Mouse (Mus musculus) thymus, adult 2 months (tissue): ENCODE measurements at regions not wholly inside any gene's neighbourhood (a gene's known extent, or its start where the extent isn't known, plus 50 kb on each side); places are given as distances from the start of the nearest gene placed in this dataset.

Experiments
- DNase-seq: peaks from one replicate; pipeline ENCODE4 v3.0.0; 2021
- H3K27ac ChIP-seq: fragments of 200-500 bp; 2 replicates; pipeline ENCODE4 v1.5.1; 2012; ENCODE audit warnings: low read length, control low read depth; ENCODE audit not compliant: control insufficient read depth, insufficient read depth
- H3K27me3 ChIP-seq: fragments of 200-500 bp; 2 replicates; pipeline ENCODE4 v1.6.1; 2012; ENCODE audit warnings: mild to moderate bottlenecking, low read length, moderate library complexity, mixed read lengths; ENCODE audit not compliant: control insufficient read depth, insufficient read depth
- H3K36me3 ChIP-seq: fragments of 200-500 bp; 2 replicates; pipeline ENCODE4 v1.6.1; 2012; ENCODE audit warnings: mild to moderate bottlenecking, low read length, moderate library complexity; ENCODE audit not compliant: control insufficient read depth, insufficient read depth
- H3K4me1 ChIP-seq: fragments of 200-500 bp; replicated peaks from 2 replicates; pipeline ENCODE4 v1.6.1; 2012; ENCODE audit warnings: low read length; ENCODE audit not compliant: control insufficient read depth, insufficient read depth
- H3K4me3 ChIP-seq: fragments of 200-500 bp; 2 replicates; pipeline ENCODE4 v1.5.1; 2012; ENCODE audit warnings: mild to moderate bottlenecking, low read length, control low read depth, moderate library complexity; ENCODE audit not compliant: control insufficient read depth, insufficient read depth
- CTCF ChIP-seq: fragments of 200-500 bp; IDR thresholded peaks from 2 replicates; pipeline ENCODE4 v1.5.1; 2012; ENCODE audit warnings: mild to moderate bottlenecking, control low read depth, low read length, moderate library complexity, borderline replicate concordance; ENCODE audit not compliant: control insufficient read depth, poor library complexity, insufficient read depth; ENCODE audit errors: extremely low read depth
- POLR2A ChIP-seq: fragments of 200-500 bp; IDR thresholded peaks from 2 replicates; pipeline ENCODE4 v1.6.1; 2012; ENCODE audit warnings: mild to moderate bottlenecking, low read length, control low read depth, moderate library complexity; ENCODE audit not compliant: control insufficient read depth, poor library complexity, insufficient read depth; ENCODE audit errors: extremely low read depth
- WGBS: fragments of 180-500 bp; shearing (Covaris S2); methylation state at CpG from one replicate; pipeline ENCODE4 v1.1.7; 2018; 5-methylcytosine and 5-hydroxymethylcytosine counted together

DNA sequence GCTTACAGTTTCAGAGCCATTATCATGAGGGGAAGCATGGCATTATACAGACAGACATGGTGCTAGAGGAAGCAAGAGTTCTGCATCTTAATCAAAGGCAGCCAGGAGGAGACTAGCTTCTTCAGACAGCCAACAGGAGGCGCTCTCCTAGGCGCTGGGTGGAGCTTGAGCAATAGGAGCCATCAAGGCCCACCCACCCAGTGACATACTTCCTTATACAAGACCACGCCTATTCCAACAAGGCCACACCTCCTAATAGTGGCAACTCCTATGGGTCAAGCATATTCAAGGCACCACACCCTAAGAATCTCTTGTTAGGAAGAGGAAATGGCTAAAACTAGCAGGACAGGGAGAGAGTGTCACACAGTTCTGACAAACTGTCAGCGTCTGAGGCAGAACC, 94.3 kb downstream of the Atp23 start:
- H3K4me3 ChIP-seq, result no peak overlapping the region
- DNase-seq, result no peak
- H3K27ac ChIP-seq, result no peak overlapping the region
- TF ChIP-seq CTCF (no peak), POLR2A (no peak)
- no peaks in the 10 kb centered on the region for H3K36me3 ChIP-seq
- H3K4me1 ChIP-seq, result no peaks in the 10 kb centered on the region
- 97% methylated on average over 4 of the region's 4 CpGs for WGBS
- no peaks in the 10 kb centered on the region for H3K27me3 ChIP-seq

DNA sequence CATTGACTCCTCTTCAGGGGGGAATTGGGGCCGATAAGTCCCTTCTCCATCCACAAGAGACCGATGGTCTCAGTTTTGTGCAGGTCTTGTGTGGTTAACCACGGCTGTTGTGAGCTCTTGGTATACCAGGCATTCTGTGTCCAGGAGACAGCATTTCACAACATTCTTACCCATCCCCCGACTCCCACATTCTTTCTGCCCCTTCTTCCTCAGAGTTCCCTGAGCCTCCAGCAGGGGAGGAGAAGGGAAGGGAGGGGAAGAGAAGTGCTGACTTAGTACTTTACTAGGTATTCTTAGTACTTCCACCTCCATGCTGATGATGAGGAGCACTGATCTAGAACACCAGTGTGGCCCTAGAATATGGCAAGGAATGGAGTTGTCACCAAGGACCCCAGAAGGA, 98.4 kb downstream of the Atp23 start:
- no peak for DNase-seq
- Histone ChIP-seq H3K27me3 (no peaks in the 10 kb centered on the region), H3K4me1 (no peaks in the 10 kb centered on the region), H3K4me3 (no peak overlapping the region), H3K27ac (no peak overlapping the region), H3K36me3 (no peaks in the 10 kb centered on the region)
- TF ChIP-seq POLR2A (no peak), CTCF (no peak)
- WGBS, result 48% methylated on average over 4 of the region's 4 CpGs

DNA sequence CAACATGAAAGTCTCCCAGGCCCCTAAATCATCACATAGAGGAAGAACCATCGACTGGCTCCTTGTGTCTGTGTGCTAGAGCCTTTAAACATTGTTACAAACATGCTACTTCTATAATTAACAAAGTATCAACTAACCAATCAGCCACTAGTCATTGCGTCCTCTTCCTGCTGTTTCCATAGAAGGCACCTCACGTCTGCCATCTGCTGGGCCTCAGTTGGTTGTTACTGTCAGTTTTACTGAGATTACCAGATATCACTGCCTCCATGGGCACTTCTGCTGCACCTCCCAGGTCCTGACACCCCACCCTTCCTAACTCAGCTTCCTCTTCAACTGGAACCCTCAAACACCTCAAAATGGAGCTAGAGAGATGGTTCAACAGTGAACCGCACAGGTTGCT, 101.8 kb downstream of the Atp23 start:
- Histone ChIP-seq H3K27ac (no peak overlapping the region), H3K4me3 (no peak overlapping the region), H3K27me3 (no peaks in the 10 kb centered on the region), H3K4me1 (no peaks in the 10 kb centered on the region), H3K36me3 (no peaks in the 10 kb centered on the region)
- 60% methylated on average over 4 of the region's 4 CpGs for WGBS
- no peak for DNase-seq
- no peak for TF ChIP-seq CTCF
- no peak for TF ChIP-seq POLR2A

DNA sequence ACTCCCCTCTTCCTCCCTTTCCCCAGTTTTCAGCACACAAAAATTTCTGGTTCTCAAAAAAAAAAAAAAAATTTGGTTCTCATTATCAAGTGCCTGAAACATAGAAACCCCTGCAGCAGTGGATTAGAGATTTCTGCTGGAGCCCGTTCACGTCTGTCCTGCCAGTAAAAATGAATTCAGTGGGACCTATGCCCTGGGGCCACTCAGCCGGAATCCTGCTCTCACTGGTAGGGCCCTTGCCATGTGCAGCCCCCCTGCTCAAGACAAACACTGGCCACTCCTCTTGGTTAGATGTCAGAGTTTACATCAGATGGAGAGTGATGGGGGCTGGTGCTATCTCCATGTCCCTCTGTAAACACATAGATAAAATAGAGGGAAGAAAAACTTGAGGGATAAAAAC, 108.0 kb downstream of the Atp23 start:
- Histone ChIP-seq H3K36me3 (no peaks in the 10 kb centered on the region), H3K4me3 (no peak overlapping the region), H3K4me1 (no peaks in the 10 kb centered on the region), H3K27ac (no peak overlapping the region), H3K27me3 (no peaks in the 10 kb centered on the region)
- DNase-seq, result no peak
- 75% methylated on average over 3 of the region's 3 CpGs for WGBS
- no peak for TF ChIP-seq CTCF
- no peak for TF ChIP-seq POLR2A

DNA sequence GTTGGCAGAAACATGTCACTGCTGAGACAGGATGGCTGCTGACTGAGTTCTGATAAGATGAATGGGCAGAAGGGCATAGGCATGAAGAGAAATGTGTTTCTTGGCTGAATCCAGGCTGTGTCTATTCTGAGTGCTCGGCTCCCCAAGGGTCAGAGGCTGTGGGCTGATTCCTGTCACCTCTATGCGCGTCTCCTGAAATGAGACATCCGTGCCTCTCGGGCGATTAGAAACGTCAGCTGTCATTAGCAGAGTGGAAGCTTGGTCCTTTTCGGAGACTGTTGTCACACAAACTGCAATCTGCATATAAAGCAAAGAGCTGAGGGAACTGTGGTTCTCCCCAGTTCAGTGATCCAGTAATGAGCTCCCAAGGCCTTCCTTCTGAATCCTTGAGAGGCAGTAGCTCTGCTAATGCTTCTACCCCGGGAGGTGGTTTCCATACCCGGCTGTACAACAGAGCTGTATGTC, 108.8 kb downstream of the Atp23 start:
- TF ChIP-seq POLR2A, result no peak
- no peak for TF ChIP-seq CTCF
- WGBS, result 88% methylated on average over 10 of the region's 10 CpGs
- Histone ChIP-seq H3K27ac (no peak overlapping the region), H3K27me3 (no peaks in the 10 kb centered on the region), H3K36me3 (no peaks in the 10 kb centered on the region), H3K4me3 (no peak overlapping the region), H3K4me1 (no peaks in the 10 kb centered on the region)
- DNase-seq, result no peak

DNA sequence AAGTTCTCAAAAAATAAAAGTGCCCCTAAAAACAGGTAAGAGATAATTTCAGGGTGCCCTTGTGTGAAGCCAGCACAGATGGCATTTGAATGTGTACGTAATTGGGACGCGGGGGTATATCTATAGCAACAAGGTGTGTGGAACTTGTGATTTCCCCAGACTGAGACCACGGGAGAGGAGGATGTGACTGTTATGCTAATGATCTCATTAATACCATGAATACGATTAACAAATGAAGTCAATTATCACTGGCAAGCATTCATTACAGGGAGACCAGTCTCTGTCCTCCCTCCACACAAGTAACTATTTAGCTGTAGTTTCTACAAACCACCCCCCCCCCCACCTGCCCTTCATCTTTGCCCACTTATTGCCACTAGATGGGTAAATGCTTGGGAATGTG, 112.9 kb downstream of the Atp23 start:
- Histone ChIP-seq H3K27ac (no peak overlapping the region), H3K4me3 (no peak overlapping the region), H3K4me1 (no peaks in the 10 kb centered on the region), H3K36me3 (no peaks in the 10 kb centered on the region), H3K27me3 (no peaks in the 10 kb centered on the region)
- no peak for DNase-seq
- TF ChIP-seq CTCF, result no peak
- WGBS, result 94% methylated on average over 5 of the region's 5 CpGs

DNA sequence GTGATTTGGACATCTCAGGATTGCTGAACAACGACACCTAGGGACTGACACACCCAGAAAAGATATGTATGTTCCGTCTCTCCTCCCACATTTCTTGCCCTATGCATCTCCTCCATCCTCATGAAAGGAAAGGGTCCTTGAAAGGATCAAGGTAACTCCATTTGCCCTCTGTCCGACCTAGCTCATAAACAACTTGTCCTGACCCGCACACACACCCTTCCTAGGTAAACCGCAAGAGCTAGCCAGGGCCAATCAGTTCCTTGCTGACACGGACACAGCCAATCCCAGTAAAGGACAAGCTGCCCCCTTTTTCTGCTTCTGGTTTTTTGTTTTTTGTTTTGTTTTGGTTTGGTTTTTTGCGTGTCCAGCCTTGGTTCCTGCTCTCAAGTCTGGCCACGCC, 118.0 kb downstream of the Atp23 start:
- WGBS, result 95% methylated on average over 8 of the region's 8 CpGs
- H3K27ac ChIP-seq, result no peak overlapping the region
- no peak for DNase-seq
- no peaks in the 10 kb centered on the region for H3K36me3 ChIP-seq
- no peaks in the 10 kb centered on the region for H3K27me3 ChIP-seq
- no peaks in the 10 kb centered on the region for H3K4me1 ChIP-seq
- no peak overlapping the region for H3K4me3 ChIP-seq
- TF ChIP-seq CTCF (no peak), POLR2A (no peak)
